Mouse (Mus musculus) lung, embryonic 16.5 days (tissue): Measurements from ENCODE around the gene Arnt2. TPM values are rescaled to one million over a fixed set of nuclear protein-coding genes. Genes with fewer than 3 reads are reported as not detected.
A peak's percentile ranks its signal among the peaks of the same experiment; 100 is the strongest.

Experiments
- ATAC-seq: fragments of 200-750 bp; cut with Nextera tagmentation; 2 replicates; pipeline ENCODE4 v1.8.0; 2017; ENCODE audit warnings: low read depth, mild to moderate bottlenecking, moderate library complexity
- H3K27ac ChIP-seq: fragments of 300-500 bp; sonication (generic); 2 replicates; pipeline ENCODE4 v1.5.1; 2014; ENCODE audit warnings: mild to moderate bottlenecking, control low read depth, low read length
- H3K27me3 ChIP-seq: fragments of 300-500 bp; sonication (generic); 2 replicates; pipeline ENCODE4 v1.6.1; 2014; ENCODE audit warnings: low read depth, low read length, mixed read lengths; ENCODE audit not compliant: control insufficient read depth, insufficient read depth
- H3K36me3 ChIP-seq: fragments of 300-500 bp; sonication (generic); 2 replicates; pipeline ENCODE4 v1.6.1; 2014; ENCODE audit warnings: low read length; ENCODE audit not compliant: control insufficient read depth, insufficient read depth
- H3K4me1 ChIP-seq: fragments of 300-500 bp; sonication (generic); replicated peaks from 2 replicates; pipeline ENCODE4 v1.6.1; 2014; ENCODE audit warnings: low read length, mixed read lengths; ENCODE audit not compliant: control insufficient read depth, insufficient read depth
- H3K4me2 ChIP-seq: fragments of 300-500 bp; sonication (generic); 2 replicates; pipeline ENCODE4 v1.6.1; 2014; ENCODE audit warnings: low read depth, low read length, control low read depth
- H3K4me3 ChIP-seq: fragments of 300-500 bp; sonication (generic); 2 replicates; pipeline ENCODE4 v1.5.1; 2014; ENCODE audit warnings: mild to moderate bottlenecking, low read length, control low read depth
- H3K9ac ChIP-seq: fragments of 300-500 bp; sonication (generic); 2 replicates; pipeline ENCODE4 v1.6.1; 2014; ENCODE audit warnings: low read length, control low read depth
- H3K9me3 ChIP-seq: fragments of 300-500 bp; sonication (generic); 2 replicates; pipeline ENCODE4 v1.6.1; 2016; ENCODE audit warnings: low read length; ENCODE audit not compliant: control insufficient read depth
- WGBS: fragments of 180-500 bp; shearing (Covaris S2); extraction: QIAGEN DNeasy Blood & Tissue Kit; methylation state at CpG from one replicate; pipeline ENCODE4 v1.1.7; 2014; 5-methylcytosine and 5-hydroxymethylcytosine counted together
- polyA plus RNA-seq: library from polyadenylated mRNA; unstranded; fragments of >200 nt; fragmentation: Nextera tagmentation; extraction: Ambion mirVana; gene quantifications from 2 replicates; pipeline ENCODE4 v1.2.1, GENCODE M21; 2015

Gene Arnt2
- polyA plus RNA-seq, 1 experiment from 2014 or later, result 7.3 TPM

DNA sequence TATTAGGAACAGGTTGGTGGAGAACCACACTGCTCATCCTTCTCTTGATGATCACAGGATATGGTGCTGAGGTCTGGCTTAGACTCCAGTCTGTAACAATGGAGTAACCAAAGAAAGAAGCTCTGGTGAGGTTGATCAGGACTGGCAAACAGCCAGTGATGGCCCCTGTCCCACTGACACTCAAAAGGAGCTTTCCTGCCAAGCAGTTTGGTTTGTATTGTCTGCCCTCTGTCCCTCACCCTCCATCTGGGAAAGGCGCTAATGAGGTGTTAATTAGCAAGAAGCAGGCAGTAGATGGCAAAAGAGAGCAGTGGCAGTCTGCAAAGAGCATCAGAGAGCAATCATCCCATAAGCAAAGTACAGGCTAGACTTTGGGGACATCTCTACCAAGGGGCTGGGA, 81.2 kb downstream of the Arnt2 start:
- Histone ChIP-seq H3K4me1 (peaks cover 29% of the 10 kb centered on the region), H3K36me3 (no peaks in the 10 kb centered on the region), H3K27ac (peak overlapping the region; percentile 60), H3K4me2 (no peak overlapping the region), H3K4me3 (no peak overlapping the region), H3K9ac (no peak overlapping the region), H3K9me3 (no peaks in the 10 kb centered on the region), H3K27me3 (no peaks in the 10 kb centered on the region)
- 30% methylated on average over 1 of the region's 1 CpGs for WGBS
- peak; percentile 75 for ATAC-seq

DNA sequence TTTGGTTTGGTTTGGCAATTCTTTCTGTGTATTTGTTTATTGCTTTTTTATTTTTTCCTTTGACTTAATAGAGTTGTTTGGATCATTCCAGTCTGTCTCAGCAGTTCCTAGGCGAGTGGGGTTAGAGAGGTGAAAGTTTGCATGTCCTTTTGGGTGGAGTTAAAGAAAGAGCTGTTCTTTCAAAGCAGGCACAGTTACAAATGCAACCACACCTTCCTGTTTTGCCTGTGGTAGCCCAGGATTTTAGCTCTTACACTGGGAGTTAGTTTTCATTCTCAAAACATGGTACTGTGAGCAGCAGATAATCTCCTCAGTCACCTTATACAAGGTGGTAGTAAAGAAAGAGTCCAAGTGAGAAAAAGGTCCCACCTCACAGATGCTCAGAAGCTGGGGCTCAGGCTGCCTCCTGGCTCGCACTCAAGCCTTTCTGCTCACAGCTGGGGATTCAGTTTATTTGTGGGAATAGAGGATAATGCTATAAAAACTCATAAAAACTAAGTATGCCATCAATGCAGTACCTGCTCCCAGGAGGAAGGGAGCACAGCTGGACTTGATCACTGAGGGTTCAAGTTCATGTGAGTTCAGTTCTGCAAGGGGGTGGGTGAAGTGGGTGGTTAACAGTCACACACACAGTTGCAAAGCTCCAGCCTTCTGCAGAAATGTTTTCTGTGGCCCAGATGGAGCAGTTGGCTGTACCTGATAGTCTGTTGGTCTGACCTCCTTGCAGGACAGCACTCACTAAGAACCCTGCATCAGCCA, 84.2 kb downstream of the Arnt2 start:
- Histone ChIP-seq H3K4me2 (no peak overlapping the region), H3K27ac (no peak overlapping the region), H3K27me3 (no peaks in the 10 kb centered on the region), H3K9me3 (no peaks in the 10 kb centered on the region), H3K9ac (no peak overlapping the region), H3K4me1 (peaks cover 16% of the 10 kb centered on the region), H3K36me3 (no peaks in the 10 kb centered on the region), H3K4me3 (no peak overlapping the region)
- 75% methylated on average over 2 of the region's 2 CpGs for WGBS
- ATAC-seq, result no peak

DNA sequence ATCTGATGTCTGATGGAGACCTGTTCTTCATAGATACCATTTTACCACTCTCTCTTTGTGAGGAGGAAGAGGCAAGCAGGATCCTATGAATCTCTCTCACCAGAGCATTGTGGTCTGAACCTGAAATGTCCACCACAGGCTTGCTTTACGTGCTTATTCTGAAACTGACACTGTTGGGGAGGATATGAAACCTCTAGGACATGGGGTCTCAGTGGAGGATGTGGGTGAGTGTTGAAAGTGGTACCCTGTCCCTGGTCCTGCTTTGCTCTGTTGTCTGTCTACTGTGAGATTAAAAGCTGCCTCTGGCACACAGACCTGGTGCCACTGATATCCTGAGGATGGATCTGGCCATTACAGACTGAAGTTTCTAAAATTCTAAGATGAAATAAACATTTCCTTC, 88.4 kb downstream of the Arnt2 start:
- Histone ChIP-seq H3K27me3 (no peaks in the 10 kb centered on the region), H3K4me3 (no peak overlapping the region), H3K4me1 (no peaks in the 10 kb centered on the region), H3K9me3 (no peaks in the 10 kb centered on the region), H3K36me3 (no peaks in the 10 kb centered on the region), H3K9ac (no peak overlapping the region), H3K27ac (no peak overlapping the region), H3K4me2 (no peak overlapping the region)
- no peak for ATAC-seq
- WGBS, result 77% methylated on average over 1 of the region's 1 CpGs

DNA sequence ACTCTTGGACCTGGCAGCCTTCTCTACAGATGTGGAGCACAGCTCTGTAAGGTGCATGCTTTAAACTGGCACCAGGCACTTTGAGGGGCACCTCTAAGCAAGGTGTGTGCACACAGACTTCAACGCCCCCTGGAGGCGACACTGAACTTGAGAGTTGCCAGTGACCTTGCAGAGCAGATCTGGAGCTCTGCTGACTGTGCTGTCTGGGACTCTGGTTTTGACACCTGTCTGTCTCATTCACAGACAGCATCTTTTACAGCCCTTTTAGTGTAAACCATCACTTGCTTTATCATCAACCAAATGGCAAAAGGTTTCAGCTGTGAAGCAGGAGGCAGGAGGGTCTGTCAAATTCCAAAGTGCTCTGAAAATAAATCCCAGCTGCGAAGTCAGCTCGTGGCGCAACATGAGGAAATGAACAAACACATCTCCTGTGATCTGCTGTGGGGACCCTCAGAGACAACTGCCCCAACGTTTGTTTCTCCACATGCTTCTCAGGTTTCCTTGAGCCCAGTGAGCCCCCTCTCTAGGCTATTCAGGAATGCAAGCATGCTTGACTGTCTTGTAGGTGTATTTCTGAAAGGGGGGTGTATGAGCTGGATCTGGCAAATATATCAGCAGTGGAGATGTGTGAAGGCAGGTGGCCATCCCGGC, 94.5 kb downstream of the Arnt2 start:
- no peaks in the 10 kb centered on the region for H3K36me3 ChIP-seq
- peaks cover 6% of the 10 kb centered on the region for H3K4me1 ChIP-seq
- peak; percentile 81 for ATAC-seq
- H3K4me2 ChIP-seq, result no peak overlapping the region
- no peak overlapping the region for H3K9ac ChIP-seq
- H3K27me3 ChIP-seq, result no peaks in the 10 kb centered on the region
- no peaks in the 10 kb centered on the region for H3K9me3 ChIP-seq
- no peak overlapping the region for H3K4me3 ChIP-seq
- 30% methylated on average over 7 of the region's 7 CpGs for WGBS
- peak overlapping the region; percentile 45 for H3K27ac ChIP-seq

DNA sequence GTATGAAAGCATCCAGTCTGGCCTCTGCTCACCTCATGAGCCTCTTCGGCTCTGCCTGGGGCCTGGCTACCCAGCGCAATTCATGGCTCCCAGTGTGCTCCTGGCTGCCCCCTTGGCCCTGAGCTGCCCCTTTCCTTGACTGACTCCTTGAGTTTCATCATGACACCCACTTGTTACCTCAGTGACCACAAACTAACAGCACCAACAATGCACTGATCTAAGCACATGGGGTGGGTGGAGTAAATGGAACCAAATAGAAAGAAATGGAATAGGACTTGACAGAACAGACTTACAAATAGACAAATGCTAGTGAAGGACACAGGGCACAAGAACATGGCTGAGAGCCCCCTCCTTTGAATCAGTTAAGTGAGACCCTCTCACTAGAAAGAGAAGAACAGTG, 95.2 kb downstream of the Arnt2 start:
- H3K4me2 ChIP-seq, result no peak overlapping the region
- peaks cover 6% of the 10 kb centered on the region for H3K4me1 ChIP-seq
- ATAC-seq, result no peak
- H3K36me3 ChIP-seq, result no peaks in the 10 kb centered on the region
- WGBS, result 98% methylated on average over 2 of the region's 2 CpGs
- no peaks in the 10 kb centered on the region for H3K27me3 ChIP-seq
- no peak overlapping the region for H3K9ac ChIP-seq
- no peak overlapping the region for H3K4me3 ChIP-seq
- no peak overlapping the region for H3K27ac ChIP-seq
- no peaks in the 10 kb centered on the region for H3K9me3 ChIP-seq

DNA sequence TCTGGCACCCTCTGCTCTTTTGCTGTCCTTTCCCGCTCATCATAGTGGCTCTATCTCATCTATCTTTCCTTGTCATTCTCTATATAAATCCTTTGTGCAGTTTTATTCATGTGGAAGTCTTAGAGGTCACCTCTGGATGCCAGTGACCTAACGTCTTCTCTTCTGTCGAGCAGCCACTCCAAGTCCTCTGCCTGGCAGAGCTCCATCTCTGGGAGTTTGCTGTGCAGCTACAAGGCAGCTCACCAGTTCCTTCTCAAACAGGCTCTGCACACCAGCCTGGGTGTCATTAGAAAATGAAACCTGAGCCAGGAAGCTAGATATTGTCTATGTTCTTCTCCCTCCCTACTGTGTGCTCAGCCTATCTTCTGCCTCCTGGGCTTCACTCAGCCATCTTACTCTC, 98.4 kb downstream of the Arnt2 start:
- Histone ChIP-seq H3K36me3 (no peaks in the 10 kb centered on the region), H3K9ac (no peak overlapping the region), H3K4me2 (no peak overlapping the region), H3K9me3 (no peaks in the 10 kb centered on the region), H3K4me3 (no peak overlapping the region), H3K4me1 (peaks cover 6% of the 10 kb centered on the region), H3K27me3 (no peaks in the 10 kb centered on the region), H3K27ac (no peak overlapping the region; the same call in 1 of the 2 replicates)
- no peak for ATAC-seq
- WGBS, result 42% methylated on average over 3 of the region's 3 CpGs

DNA sequence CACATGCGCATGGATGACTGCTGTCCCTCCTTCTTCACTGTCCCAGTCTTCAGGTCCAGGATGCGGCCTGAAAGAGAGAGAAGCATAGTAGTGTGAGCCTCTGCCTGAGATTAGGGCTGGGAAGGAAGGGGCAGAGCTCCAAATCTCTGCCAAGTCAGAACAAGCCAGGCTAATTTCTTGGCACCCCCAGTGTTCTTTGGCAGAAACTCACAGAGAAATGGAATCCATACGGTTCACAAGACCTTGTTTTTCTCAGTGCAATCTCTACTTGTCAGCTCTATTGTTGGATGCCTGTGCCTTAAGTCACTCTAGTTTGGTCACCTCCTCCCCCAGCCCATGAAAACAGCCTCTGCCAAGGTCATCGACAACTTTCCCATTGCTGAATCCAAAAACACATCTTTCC, 99.1 kb downstream of the Arnt2 start:
- Histone ChIP-seq H3K36me3 (no peaks in the 10 kb centered on the region), H3K9me3 (no peaks in the 10 kb centered on the region), H3K9ac (no peak overlapping the region), H3K4me2 (no peak overlapping the region), H3K27ac (no peak overlapping the region), H3K4me1 (peaks cover 6% of the 10 kb centered on the region), H3K27me3 (no peaks in the 10 kb centered on the region), H3K4me3 (no peak overlapping the region)
- WGBS, result 60% methylated on average over 4 of the region's 4 CpGs
- ATAC-seq, result peak; percentile 45

DNA sequence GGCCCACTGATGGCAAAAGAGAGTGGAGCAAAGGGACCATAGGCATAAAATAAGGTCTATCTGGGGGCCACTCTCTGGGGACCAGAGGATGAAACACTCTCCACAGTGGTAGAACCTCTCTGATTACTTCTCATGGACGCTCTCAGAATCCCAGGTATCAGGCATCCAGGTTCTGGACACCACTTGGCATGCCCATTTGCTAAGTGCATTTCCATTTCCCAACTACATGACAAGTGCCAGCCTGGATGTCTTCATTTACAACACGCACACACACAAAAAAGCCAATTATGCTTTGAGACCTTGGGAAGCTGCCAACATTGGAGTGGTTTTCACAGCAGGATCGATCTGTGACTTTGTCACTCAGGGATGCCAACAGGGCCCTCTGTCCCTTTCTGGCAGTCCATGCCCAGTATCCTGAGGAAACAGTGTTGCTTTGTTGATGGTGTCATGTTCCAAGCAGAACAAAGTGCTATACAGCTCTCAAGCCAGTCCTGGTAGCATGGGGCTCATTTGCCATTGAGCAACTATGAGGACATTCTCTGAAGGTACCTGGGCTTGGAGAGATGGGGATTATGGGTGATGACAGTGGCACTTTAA, 102.5 kb downstream of the Arnt2 start:
- Histone ChIP-seq H3K36me3 (no peaks in the 10 kb centered on the region), H3K4me1 (peaks cover 2% of the 10 kb centered on the region; the same call in 1 of the 2 replicates), H3K9ac (no peak overlapping the region), H3K9me3 (no peaks in the 10 kb centered on the region), H3K4me2 (no peak overlapping the region), H3K27ac (no peak overlapping the region), H3K4me3 (no peak overlapping the region), H3K27me3 (no peaks in the 10 kb centered on the region)
- no peak for ATAC-seq
- 80% methylated on average over 3 of the region's 3 CpGs for WGBS

DNA sequence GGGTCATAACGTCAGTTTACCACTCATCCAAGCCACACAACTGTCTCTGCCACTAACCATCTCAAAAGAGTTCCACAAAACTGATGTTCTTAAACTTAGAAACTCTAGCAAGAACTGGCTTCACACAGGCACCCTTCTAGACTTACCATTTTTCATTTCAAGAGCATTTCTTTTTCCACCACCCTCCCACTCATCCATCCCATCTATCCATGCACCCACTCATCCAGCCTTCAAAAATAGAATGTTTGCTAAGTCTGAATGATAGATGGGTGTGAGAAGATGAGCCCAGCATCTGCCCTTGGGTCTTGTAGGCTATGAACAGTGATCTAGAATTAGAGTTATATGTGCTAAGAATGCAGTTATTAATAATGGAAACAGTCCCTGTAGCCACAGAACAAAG, 109.7 kb downstream of the Arnt2 start:
- no peaks in the 10 kb centered on the region for H3K4me1 ChIP-seq
- H3K9me3 ChIP-seq, result no peaks in the 10 kb centered on the region
- no peak overlapping the region for H3K4me3 ChIP-seq
- H3K27ac ChIP-seq, result no peak overlapping the region
- no peaks in the 10 kb centered on the region for H3K36me3 ChIP-seq
- no peak overlapping the region for H3K4me2 ChIP-seq
- H3K27me3 ChIP-seq, result no peaks in the 10 kb centered on the region
- no peak for ATAC-seq
- H3K9ac ChIP-seq, result no peak overlapping the region
- WGBS, result 80% methylated on average over 1 of the region's 1 CpGs
